Mouse (Mus musculus) ES-Bruce4 (cell line): ENCODE results near the gene Smc1b. TPM values are rescaled to one million over a fixed set of nuclear protein-coding genes. Genes with fewer than 3 reads are reported as not detected.

Experiments used
- H3K27ac ChIP-seq: 2 replicates; pipeline ENCODE4 v1.5.1; 2012; ENCODE audit warnings: low read length, inconsistent platforms; ENCODE audit not compliant: insufficient read depth
- H3K27me3 ChIP-seq: 2 replicates; pipeline ENCODE4 v1.6.1; 2012; ENCODE audit warnings: mild to moderate bottlenecking, low read length, inconsistent platforms; ENCODE audit not compliant: control insufficient read depth, poor library complexity, insufficient read depth, severe bottlenecking
- H3K36me3 ChIP-seq: 2 replicates; pipeline ENCODE4 v1.6.1; 2012; ENCODE audit warnings: inconsistent platforms, mild to moderate bottlenecking, low read length, moderate library complexity; ENCODE audit not compliant: control insufficient read depth, poor library complexity, insufficient read depth, severe bottlenecking
- H3K4me1 ChIP-seq: one replicate; pipeline ENCODE4 v1.8.1; 2011; ENCODE audit warnings: low read length; ENCODE audit not compliant: control insufficient read depth, insufficient read depth
- H3K4me3 ChIP-seq: 2 replicates; pipeline ENCODE4 v1.5.1; 2011; ENCODE audit warnings: low read depth, mild to moderate bottlenecking, low read length
- H3K9ac ChIP-seq: 2 replicates; pipeline ENCODE4 v1.6.1; 2012; ENCODE audit warnings: low read depth, mild to moderate bottlenecking, inconsistent platforms; ENCODE audit not compliant: poor library complexity, severe bottlenecking
- H3K9me3 ChIP-seq: replicated peaks from 2 replicates; pipeline ENCODE4 v1.6.1; 2012; ENCODE audit warnings: mild to moderate bottlenecking, low read length, inconsistent platforms; ENCODE audit not compliant: control insufficient read depth, poor library complexity, insufficient read depth, severe bottlenecking
- CTCF ChIP-seq: IDR thresholded peaks from one replicate; pipeline ENCODE4 v1.8.1; 2011; ENCODE audit warnings: low read depth, low read length
- EP300 ChIP-seq: IDR thresholded peaks from 2 replicates; pipeline ENCODE4 v1.6.1; 2011; ENCODE audit warnings: low read depth, low read length; ENCODE audit not compliant: insufficient read depth
- POLR2A ChIP-seq: IDR thresholded peaks from one replicate; pipeline ENCODE4 v1.8.1; 2011; ENCODE audit warnings: low read length; ENCODE audit not compliant: insufficient read depth
- polyA plus RNA-seq: library from polyadenylated mRNA; stranded (reverse); fragments of >200 nt; gene quantifications from 2 replicates; pipeline ENCODE4 v1.2.4, GENCODE M21; 2011; ENCODE audit warnings: low read depth; ENCODE audit not compliant: missing spikeins, insufficient read depth, insufficient read length

Smc1b gene
- polyA plus RNA-seq, 1 experiment, result 4.8 TPM

DNA sequence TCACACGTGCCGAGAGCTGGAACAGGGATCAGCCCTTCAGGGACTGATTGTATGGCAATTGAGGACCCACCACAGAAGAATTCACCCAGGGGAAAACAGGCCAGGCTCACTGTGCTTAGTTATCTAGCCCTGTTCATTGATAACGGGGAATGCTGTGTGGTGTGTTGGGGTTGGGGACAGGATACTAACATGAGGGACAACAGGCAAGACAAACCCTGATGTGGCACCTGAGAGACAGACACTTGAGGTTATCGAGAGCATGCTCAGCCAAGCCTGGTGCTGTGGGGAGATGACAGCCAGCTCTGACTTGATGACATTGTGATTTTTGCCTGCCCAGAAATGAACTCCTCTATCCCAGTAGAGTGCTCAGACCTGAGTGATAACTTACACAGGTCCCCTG lies 24.4 kb upstream of the Smc1b start:
- H3K4me3 ChIP-seq, result no peak overlapping the region
- no peaks in the 10 kb centered on the region for H3K36me3 ChIP-seq
- no peaks in the 10 kb centered on the region for H3K27me3 ChIP-seq
- H3K9me3 ChIP-seq, result no peaks in the 10 kb centered on the region
- no peak for TF ChIP-seq CTCF
- H3K27ac ChIP-seq, result no peak overlapping the region
- no peak overlapping the region for H3K9ac ChIP-seq
- H3K4me1 ChIP-seq, result peaks cover 3% of the 10 kb centered on the region

GRCm38 (mm10) chr15:85154091-85154490 lies 22.3 kb upstream of the Smc1b start:
- H3K36me3 ChIP-seq, result no peaks in the 10 kb centered on the region
- H3K27me3 ChIP-seq, result no peaks in the 10 kb centered on the region
- H3K4me1 ChIP-seq, result peaks cover 3% of the 10 kb centered on the region
- H3K4me3 ChIP-seq, result no peak overlapping the region
- H3K27ac ChIP-seq, result no peak overlapping the region
- no peaks in the 10 kb centered on the region for H3K9me3 ChIP-seq
- H3K9ac ChIP-seq, result no peak overlapping the region
- TF ChIP-seq POLR2A, result no peak
- no peak for TF ChIP-seq EP300
- no peak for TF ChIP-seq CTCF

DNA sequence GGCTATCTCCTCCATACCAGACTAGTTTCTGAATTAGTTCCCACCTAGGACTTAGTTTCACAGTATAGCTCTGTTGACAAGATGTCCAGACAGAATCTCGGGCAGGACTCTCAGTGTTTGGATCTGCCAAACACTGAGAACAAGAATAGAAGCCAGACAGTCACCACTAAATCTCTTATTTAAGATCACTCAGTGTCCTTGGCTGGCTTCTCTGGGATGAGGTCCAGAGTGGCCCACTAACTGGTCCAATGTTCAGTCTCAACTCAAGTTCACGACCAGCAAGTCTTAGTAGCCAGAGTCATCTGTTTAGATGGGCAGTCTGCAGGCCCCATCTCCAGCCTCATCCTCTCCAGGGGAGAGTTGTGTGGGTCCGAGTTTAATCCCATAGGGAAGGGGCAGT lies 20.8 kb upstream of the Smc1b start:
- Histone ChIP-seq H3K9me3 (no peaks in the 10 kb centered on the region), H3K36me3 (no peaks in the 10 kb centered on the region), H3K9ac (no peak overlapping the region), H3K27ac (no peak overlapping the region), H3K4me1 (peaks cover 3% of the 10 kb centered on the region), H3K27me3 (no peaks in the 10 kb centered on the region), H3K4me3 (no peak overlapping the region)
- TF ChIP-seq CTCF, result no peak
- no peak for TF ChIP-seq EP300
- no peak for TF ChIP-seq POLR2A

GRCm38 (mm10) chr15:85151433-85151918 lies 19.7 kb upstream of the Smc1b start:
- TF ChIP-seq EP300, result no peak
- no peak for TF ChIP-seq POLR2A
- peak; percentile 97 for TF ChIP-seq CTCF
- no peaks in the 10 kb centered on the region for H3K36me3 ChIP-seq
- H3K4me3 ChIP-seq, result no peak overlapping the region
- peaks cover 3% of the 10 kb centered on the region for H3K4me1 ChIP-seq
- H3K9ac ChIP-seq, result no peak overlapping the region
- H3K27me3 ChIP-seq, result no peaks in the 10 kb centered on the region
- no peaks in the 10 kb centered on the region for H3K9me3 ChIP-seq
- H3K27ac ChIP-seq, result no peak overlapping the region

GRCm38 (mm10) chr15:85144249-85144648 lies 12.5 kb upstream of the Smc1b start:
- peaks cover 1% of the 10 kb centered on the region for H3K4me1 ChIP-seq
- no peak overlapping the region for H3K4me3 ChIP-seq
- H3K9me3 ChIP-seq, result no peaks in the 10 kb centered on the region
- no peak overlapping the region for H3K27ac ChIP-seq
- no peak overlapping the region for H3K9ac ChIP-seq
- no peaks in the 10 kb centered on the region for H3K27me3 ChIP-seq
- no peaks in the 10 kb centered on the region for H3K36me3 ChIP-seq
- no peak for TF ChIP-seq EP300
- TF ChIP-seq POLR2A, result no peak
- no peak for TF ChIP-seq CTCF

- Histone ChIP-seq H3K9ac (no peak overlapping the region), H3K27me3 (no peaks in the 10 kb centered on the region), H3K4me1 (peaks cover 1% of the 10 kb centered on the region), H3K36me3 (no peaks in the 10 kb centered on the region), H3K4me3 (no peak overlapping the region), H3K27ac (no peak overlapping the region), H3K9me3 (no peaks in the 10 kb centered on the region)
- TF ChIP-seq CTCF (peak; percentile 42), POLR2A (no peak)
These were observed 12.0 kb upstream of the Smc1b start for GRCm38 (mm10) chr15:85143747-85144146.
